Mouse (Mus musculus) limb, embryonic 11.5 days (tissue): ENCODE data around the gene Trem2. TPM values are rescaled to one million over a fixed set of nuclear protein-coding genes. Genes with fewer than 3 reads are reported as not detected.

Experiments
- ATAC-seq: fragments of 200-750 bp; cut with Nextera tagmentation; 2 replicates; pipeline ENCODE4 v1.8.0; 2017; ENCODE audit warnings: low read depth; ENCODE audit not compliant: insufficient number of reproducible peaks, low FRiP score, low TSS enrichment
- DNase-seq: peaks from one replicate; pipeline ENCODE4 v3.0.0-alpha.2; 2015; ENCODE audit warnings: low spot score
- H3K27ac ChIP-seq: fragments of 300-500 bp; sonication (generic); replicated peaks from 2 replicates; pipeline ENCODE4 v1.5.1; 2014; ENCODE audit warnings: low read depth, mild to moderate bottlenecking, low read length
- H3K27me3 ChIP-seq: fragments of 300-500 bp; sonication (generic); 2 replicates; pipeline ENCODE4 v1.6.1; 2014; ENCODE audit warnings: mild to moderate bottlenecking, low read length, mixed read lengths; ENCODE audit not compliant: control insufficient read depth, insufficient read depth
- H3K36me3 ChIP-seq: fragments of 300-500 bp; sonication (generic); 2 replicates; pipeline ENCODE4 v1.6.1; 2014; ENCODE audit warnings: mild to moderate bottlenecking, low read length, moderate library complexity, mixed read lengths; ENCODE audit not compliant: control insufficient read depth, insufficient read depth
- H3K4me1 ChIP-seq: fragments of 300-500 bp; sonication (generic); 2 replicates; pipeline ENCODE4 v1.6.1; 2014; ENCODE audit warnings: low read length, mixed read lengths; ENCODE audit not compliant: control insufficient read depth, insufficient read depth
- H3K4me2 ChIP-seq: fragments of 300-500 bp; sonication (generic); 2 replicates; pipeline ENCODE4 v1.6.1; 2014; ENCODE audit warnings: low read depth, mild to moderate bottlenecking, moderate library complexity; ENCODE audit not compliant: severe bottlenecking
- H3K4me3 ChIP-seq: fragments of 300-500 bp; sonication (generic); 2 replicates; pipeline ENCODE4 v1.5.1; 2014; ENCODE audit warnings: low read depth, low read length
- H3K9ac ChIP-seq: fragments of 300-500 bp; sonication (generic); 2 replicates; pipeline ENCODE4 v1.6.1; 2014; ENCODE audit warnings: mild to moderate bottlenecking, low read length
- H3K9me3 ChIP-seq: fragments of 300-500 bp; sonication (generic); 2 replicates; pipeline ENCODE4 v1.6.1; 2016; ENCODE audit warnings: low read length; ENCODE audit not compliant: control insufficient read depth
- WGBS: fragments of 180-500 bp; shearing (Covaris S2); extraction: QIAGEN DNeasy Blood & Tissue Kit; methylation state at CpG from one replicate; pipeline ENCODE4 v1.1.7; 2014; 5-methylcytosine and 5-hydroxymethylcytosine counted together
- polyA plus RNA-seq: library from polyadenylated mRNA; unstranded; fragments of >200 nt; fragmentation: Nextera tagmentation; extraction: Ambion mirVana; gene quantifications from 2 replicates; pipeline ENCODE4 v1.2.1, GENCODE M21; 2014

The Trem2 gene
- polyA plus RNA-seq, 1 experiment from 2014 or later: 0.88 TPM

DNA sequence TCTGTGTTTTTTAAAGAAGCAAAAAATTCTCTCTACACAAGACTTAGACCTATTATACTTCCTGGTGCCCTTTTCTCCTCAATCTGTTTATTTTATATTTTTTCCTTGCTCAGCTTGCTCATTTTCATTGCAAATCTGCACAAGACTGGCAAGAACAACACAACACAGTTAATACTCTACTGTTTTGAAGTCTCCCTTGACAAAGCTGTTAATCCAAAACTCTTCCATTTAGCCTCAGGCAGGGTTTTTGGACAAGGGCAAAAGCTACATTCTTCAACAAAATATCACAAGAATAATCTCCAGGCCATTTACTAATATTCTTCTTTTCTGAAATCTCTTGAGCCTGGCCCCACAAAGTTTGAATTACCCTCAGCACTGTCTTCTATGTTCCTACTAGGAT, 25.4 kb downstream of the Trem2 start:
- Histone ChIP-seq H3K9ac (no peak overlapping the region), H3K4me3 (no peak overlapping the region), H3K4me1 (no peaks in the 10 kb centered on the region), H3K9me3 (no peaks in the 10 kb centered on the region), H3K36me3 (no peaks in the 10 kb centered on the region), H3K27ac (no peak overlapping the region), H3K4me2 (no peak overlapping the region), H3K27me3 (no peaks in the 10 kb centered on the region)
- no peak for DNase-seq
- ATAC-seq: no peak

- Histone ChIP-seq H3K4me2 (no peak overlapping the region), H3K9ac (no peak overlapping the region), H3K9me3 (no peaks in the 10 kb centered on the region), H3K4me1 (no peaks in the 10 kb centered on the region), H3K27ac (no peak overlapping the region), H3K27me3 (no peaks in the 10 kb centered on the region), H3K36me3 (no peaks in the 10 kb centered on the region), H3K4me3 (no peak overlapping the region)
- no peak for DNase-seq
- 87% methylated on average over 8 of the region's 8 CpGs for WGBS
- no peak for ATAC-seq
Observed at GRCm38 (mm10) chr17:48372987-48373386, 26.8 kb downstream of the Trem2 start.

GRCm38 (mm10) chr17:48376102-48376501, 29.9 kb downstream of the Trem2 start:
- H3K4me1 ChIP-seq: no peaks in the 10 kb centered on the region
- H3K9me3 ChIP-seq: no peaks in the 10 kb centered on the region
- H3K36me3 ChIP-seq: no peaks in the 10 kb centered on the region
- no peak overlapping the region for H3K27ac ChIP-seq
- no peak overlapping the region for H3K9ac ChIP-seq
- no peaks in the 10 kb centered on the region for H3K27me3 ChIP-seq
- H3K4me2 ChIP-seq: no peak overlapping the region
- DNase-seq (no peak), ATAC-seq (no peak)
- no peak overlapping the region for H3K4me3 ChIP-seq
- WGBS: 95% methylated on average over 1 of the region's 1 CpGs

DNA sequence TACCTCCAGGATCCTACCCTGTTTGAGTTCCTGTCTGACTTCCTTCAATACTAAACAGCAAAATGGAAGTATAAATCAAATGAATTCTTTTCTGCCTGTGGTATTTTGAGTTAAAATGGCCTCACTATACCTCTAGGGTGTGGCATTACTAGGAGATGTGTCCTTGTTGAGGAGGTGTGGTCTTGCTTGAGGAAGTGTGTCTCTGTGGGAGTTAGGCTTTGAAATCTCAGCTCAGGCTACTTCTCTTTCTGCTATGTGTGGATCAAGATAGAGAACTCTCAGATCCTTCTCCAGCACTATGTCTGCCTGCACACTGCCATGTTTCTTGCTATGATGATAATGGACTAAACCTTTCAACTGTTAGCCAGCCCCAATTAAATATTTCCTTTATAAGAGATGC, 32.8 kb downstream of the Trem2 start:
- no peaks in the 10 kb centered on the region for H3K36me3 ChIP-seq
- no peak for DNase-seq
- H3K27ac ChIP-seq: no peak overlapping the region
- ATAC-seq: no peak
- H3K4me3 ChIP-seq: no peak overlapping the region
- H3K4me2 ChIP-seq: no peak overlapping the region
- H3K9ac ChIP-seq: no peak overlapping the region
- H3K4me1 ChIP-seq: no peaks in the 10 kb centered on the region
- H3K9me3 ChIP-seq: no peaks in the 10 kb centered on the region
- H3K27me3 ChIP-seq: no peaks in the 10 kb centered on the region

DNA sequence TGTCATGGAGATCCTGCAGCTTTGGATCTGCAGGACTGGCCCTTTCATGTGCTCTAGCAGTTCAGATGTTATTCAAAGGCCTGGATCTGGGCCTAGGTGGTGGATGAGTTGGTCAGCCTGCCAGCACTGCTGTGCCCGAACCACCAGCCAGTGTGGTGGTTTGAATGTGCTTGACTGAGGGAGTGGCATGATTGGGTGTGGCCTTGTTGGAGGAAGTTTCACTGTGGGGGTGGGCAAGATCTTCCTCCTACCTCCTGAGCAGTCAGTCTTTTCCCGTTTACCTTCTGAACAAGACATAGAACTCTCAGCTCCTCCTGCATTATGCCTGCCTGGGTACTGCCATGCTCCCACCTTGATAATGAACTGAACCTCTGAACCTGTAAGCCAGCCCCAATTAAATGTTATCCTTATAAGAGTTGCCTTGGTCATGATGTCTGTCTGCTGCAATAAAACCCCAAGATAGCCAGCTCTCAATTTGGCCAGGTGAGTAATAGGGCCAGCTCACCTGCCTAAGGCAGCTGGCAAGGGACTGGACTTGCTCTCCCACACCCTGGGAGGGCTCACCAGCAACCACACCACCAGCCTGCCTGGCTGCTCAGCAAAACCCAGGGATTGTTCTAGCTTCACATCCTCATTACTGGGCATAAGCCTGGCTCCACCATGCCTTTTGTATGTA, 39.7 kb downstream of the Trem2 start:
- Histone ChIP-seq H3K4me3 (no peak overlapping the region), H3K27me3 (no peaks in the 10 kb centered on the region), H3K9me3 (no peaks in the 10 kb centered on the region), H3K4me1 (no peaks in the 10 kb centered on the region), H3K9ac (no peak overlapping the region), H3K27ac (no peak overlapping the region), H3K36me3 (peaks cover 19% of the 10 kb centered on the region), H3K4me2 (no peak overlapping the region)
- 83% methylated on average over 2 of the region's 2 CpGs for WGBS
- DNase-seq (no peak), ATAC-seq (no peak)

- H3K36me3 ChIP-seq: peaks cover 31% of the 10 kb centered on the region
- H3K27ac ChIP-seq: no peak overlapping the region
- no peaks in the 10 kb centered on the region for H3K9me3 ChIP-seq
- ATAC-seq (no peak), DNase-seq (no peak)
- 86% methylated on average over 2 of the region's 2 CpGs for WGBS
- H3K4me3 ChIP-seq: no peak overlapping the region
- H3K4me1 ChIP-seq: no peaks in the 10 kb centered on the region
- no peak overlapping the region for H3K9ac ChIP-seq
- no peaks in the 10 kb centered on the region for H3K27me3 ChIP-seq
- no peak overlapping the region for H3K4me2 ChIP-seq
Observed at GRCm38 (mm10) chr17:48388666-48389065, 42.5 kb downstream of the Trem2 start.

- ATAC-seq (no peak), DNase-seq (no peak)
- Histone ChIP-seq H3K9me3 (no peaks in the 10 kb centered on the region), H3K4me2 (no peak overlapping the region), H3K27ac (no peak overlapping the region), H3K36me3 (peaks cover 36% of the 10 kb centered on the region), H3K4me3 (no peak overlapping the region), H3K9ac (no peak overlapping the region), H3K4me1 (no peaks in the 10 kb centered on the region), H3K27me3 (no peaks in the 10 kb centered on the region)
- WGBS: 91% methylated on average over 5 of the region's 5 CpGs
Observed at GRCm38 (mm10) chr17:48389442-48389841, 43.2 kb downstream of the Trem2 start.

DNA sequence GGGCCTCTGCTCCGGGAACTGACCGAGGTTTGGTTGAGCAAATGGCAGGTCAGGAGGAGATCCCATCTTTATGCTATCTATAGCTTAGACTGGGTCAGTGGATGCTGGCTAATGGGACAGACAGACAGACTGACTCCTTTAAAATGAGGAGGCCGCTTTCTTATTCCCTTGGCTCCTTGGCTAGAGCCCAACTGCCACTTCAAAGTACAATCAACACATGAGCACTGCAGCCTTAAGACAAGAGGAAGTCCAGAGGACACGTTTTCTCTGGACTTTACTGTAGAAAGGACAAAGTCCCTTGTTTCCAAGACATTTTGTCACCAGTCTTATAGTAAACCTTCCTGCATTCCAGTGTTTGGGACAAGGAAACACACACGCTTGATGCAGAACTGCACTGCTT, 45.2 kb downstream of the Trem2 start:
- 92% methylated on average over 5 of the region's 5 CpGs for WGBS
- ATAC-seq: no peak
- Histone ChIP-seq H3K4me3 (no peak overlapping the region), H3K4me2 (no peak overlapping the region), H3K9me3 (no peaks in the 10 kb centered on the region), H3K27me3 (no peaks in the 10 kb centered on the region), H3K27ac (no peak overlapping the region), H3K9ac (no peak overlapping the region), H3K36me3 (peaks cover 40% of the 10 kb centered on the region), H3K4me1 (no peaks in the 10 kb centered on the region)
- no peak for DNase-seq

GRCm38 (mm10) chr17:48392616-48393015, 46.4 kb downstream of the Trem2 start:
- ATAC-seq (no peak), DNase-seq (no peak)
- no peak overlapping the region for H3K4me3 ChIP-seq
- no peaks in the 10 kb centered on the region for H3K9me3 ChIP-seq
- 96% methylated on average over 3 of the region's 3 CpGs for WGBS
- no peak overlapping the region for H3K4me2 ChIP-seq
- H3K27me3 ChIP-seq: no peaks in the 10 kb centered on the region
- no peak overlapping the region for H3K9ac ChIP-seq
- H3K4me1 ChIP-seq: no peaks in the 10 kb centered on the region
- no peak overlapping the region for H3K27ac ChIP-seq
- peaks cover 37% of the 10 kb centered on the region; the same call in 1 of the 2 replicates for H3K36me3 ChIP-seq
